Mouse (Mus musculus) retina, postnatal 1 day (tissue): ENCODE data around the gene Prr18.
"Not testable (repeated sequence)": the region's sequence is repeated elsewhere in the genome, so short reads cannot be mapped to it uniquely, and the experiment has no call there.

Experiments used
- DNase-seq: peaks from one replicate; pipeline ENCODE4 v3.0.0-alpha.2; 2012

The Prr18 gene

DNA sequence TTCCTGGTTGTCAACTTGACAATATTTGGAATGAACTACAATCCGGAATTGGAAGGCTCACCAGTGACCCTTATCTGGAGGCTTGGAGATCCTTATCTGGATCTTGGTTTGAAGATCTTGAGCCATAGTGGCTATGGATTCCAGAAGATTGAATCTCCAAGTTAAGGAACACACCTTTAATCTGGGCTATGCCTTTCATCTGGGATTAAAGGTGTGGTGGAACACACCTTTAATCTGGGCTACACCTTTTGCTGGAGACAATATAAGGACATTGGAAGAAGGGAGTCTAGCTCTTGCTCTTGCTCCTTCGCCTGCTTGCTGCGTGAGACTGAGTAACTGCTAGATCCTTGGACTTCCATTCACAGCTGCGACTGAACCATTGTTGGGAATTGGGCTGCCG is at the start of gene Prr18:
Prr18 (plus strand) TSS at position 301 of the 400 bp plus-strand sequence.
- not testable (repeated sequence) for DNase-seq

DNA sequence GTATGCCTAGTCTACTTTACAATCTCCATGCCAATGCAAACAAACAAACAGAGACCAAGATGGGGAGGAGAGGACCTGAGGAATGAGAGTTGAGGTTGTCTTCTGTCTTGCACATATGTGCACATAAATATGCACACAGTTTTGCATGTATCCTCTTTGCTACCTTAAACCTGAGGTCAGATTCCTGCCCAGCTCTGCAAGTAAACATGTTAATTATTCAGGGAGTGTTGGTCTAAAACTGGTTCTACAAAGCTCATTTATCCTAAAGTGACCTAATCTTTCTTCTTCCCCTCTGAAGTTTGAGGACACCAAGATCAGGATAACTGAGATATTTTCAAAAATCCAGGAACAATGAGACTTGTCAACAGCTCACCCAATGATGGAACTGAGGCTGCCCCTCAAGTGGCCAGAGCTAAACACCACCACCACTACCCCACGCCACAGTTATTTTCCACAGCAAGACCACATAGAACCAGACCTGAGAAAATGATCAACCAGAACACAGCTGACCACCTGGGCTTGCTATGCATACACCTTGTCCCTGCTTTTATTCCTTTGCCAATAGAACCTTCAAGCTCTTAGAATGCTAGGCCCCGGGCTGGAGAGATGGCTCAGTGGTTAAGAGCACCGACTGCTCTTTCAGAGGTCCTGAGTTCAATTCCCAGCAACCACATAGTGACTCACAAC is 47.1 kb upstream of the Prr18 start:
- DNase-seq: no peak

DNA sequence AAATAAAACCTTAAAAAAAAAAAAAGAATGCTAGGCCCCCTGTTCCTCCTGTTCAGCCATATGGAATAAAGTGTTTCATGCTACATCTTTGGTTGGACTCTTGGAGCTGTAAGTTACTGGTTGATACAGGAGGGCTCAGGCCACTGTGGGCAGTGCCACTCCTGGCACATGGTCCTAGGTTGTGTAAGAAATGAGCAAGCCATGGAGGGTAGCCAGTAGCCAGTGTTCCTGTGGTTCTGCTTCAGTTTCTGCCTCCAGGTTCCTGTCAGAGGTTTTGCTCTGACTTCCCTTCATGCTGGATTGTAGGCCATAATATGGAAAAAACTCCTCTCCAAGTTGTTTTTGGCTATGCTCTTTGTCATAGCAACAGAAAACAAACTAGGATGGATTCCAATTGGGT is 46.5 kb upstream of the Prr18 start:
- no peak for DNase-seq

DNA sequence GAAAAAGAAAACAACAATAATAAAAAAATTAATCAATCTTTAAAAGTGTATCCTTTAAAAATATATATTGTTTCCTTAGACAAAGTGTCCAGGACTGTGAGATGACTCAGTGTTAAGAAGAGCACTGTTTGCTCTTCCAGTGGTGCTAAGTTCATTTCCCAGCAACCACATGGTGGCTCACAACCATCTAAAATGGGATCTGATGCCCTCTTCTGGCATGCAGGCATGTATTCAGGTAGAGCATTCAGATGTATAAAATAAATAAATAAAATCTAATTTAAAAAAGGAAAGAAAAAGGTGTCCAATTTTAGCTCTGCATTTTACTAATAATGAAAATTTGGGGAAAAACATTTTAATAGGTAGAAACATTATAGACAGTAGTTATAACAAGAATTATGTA is 41.4 kb upstream of the Prr18 start:
- no peak for DNase-seq

DNA sequence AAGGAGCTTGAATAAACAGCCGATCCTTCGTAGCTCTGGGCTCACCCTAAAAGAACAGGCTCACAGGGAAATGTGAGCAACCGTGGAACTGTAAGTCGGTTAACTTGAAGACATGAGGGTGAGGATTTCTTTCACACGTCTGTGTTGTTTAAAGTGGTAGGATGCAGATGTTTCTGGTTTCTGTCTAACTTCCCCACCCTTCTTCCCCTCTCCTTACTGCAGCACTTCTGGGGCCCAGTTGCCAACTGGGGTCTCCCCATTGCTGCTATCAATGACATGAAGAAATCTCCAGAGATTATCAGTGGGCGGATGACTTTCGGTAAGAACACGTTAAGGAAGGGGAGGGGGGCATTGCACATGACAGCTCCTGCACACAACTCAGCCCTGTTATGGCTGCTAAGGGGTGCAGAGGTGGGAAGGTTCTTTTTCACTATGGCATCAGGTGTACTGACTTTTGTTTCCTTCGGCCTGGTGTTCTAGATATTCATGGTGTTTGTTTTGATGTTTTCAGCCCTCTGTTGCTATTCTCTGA is 40.9 kb upstream of the Prr18 start:
- no peak for DNase-seq

DNA sequence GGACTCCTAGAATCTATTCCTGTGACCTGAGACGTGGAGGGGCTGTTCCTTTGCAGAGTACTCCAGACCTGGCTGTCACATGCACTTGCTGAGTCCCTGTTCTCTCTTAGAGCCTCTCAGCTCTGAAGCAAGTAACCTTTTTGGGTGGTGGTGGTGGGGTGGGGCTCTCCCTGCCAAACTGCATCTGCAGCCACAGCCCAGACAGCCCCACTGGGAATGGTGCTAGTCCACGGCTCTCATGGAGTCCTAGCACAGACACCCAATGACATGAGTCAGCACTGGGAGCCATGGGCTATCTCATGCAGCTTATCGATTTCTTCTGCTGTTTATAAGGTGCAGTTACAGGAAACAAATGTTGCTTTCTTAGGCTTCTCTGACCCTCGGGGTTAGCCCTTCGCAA is 39.5 kb upstream of the Prr18 start:
- no peak for DNase-seq

DNA sequence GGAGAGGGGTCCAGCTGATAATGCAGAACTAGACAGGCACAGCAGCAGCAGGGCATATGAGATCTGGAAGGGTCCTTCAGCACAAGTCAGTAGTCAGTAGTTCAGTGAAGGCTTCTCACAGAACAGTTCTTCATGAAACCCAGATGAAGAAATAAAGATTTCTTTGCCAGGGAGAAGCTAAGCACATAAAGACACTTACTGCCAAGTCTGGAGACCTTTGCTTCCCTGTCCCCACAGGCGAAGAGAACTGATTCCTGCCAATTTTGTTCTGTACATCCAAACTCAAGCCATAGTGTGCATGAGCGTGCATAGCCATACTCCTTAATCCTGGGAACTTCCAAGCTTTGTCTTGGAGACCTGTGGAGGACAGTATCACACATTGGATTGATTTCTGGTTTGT is 39.0 kb upstream of the Prr18 start:
- no peak for DNase-seq

DNA sequence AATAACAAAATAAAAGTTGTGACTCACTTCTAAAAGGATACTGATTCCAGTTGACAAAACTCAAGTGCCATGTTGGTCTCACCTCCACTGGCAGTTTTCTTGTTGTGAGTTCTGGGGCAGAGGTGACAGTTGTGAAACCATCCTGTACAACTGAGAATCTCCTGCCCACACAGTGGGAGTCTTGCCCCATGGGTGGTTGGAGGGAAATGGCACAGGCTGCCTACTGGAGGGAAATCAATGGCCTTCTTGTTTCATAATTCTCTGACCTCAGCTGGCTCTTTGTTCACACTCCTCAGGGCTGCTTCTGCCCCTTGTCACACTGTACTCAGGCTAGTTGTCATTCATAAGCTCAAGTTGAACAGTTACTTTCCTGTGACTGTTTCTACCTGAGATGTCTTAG is 37.7 kb upstream of the Prr18 start:
- DNase-seq: no peak

DNA sequence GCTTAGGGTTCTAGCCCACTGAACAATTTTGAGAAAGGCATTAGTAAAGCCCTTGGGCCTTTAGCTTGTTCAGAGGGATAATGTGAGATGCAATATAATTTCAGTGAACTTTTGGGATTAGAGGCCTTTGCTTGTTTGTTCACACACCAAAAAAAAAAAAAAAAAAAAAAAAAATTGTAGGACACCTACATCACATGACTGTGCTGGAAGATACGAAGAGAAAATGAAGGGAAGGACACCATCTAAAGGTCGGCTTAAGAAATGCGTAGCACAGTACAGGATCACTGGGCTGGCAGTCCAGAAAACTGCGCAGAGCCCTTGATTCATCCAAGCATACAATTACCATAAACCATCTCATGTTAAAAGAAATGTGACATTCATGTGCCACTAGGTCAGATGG is 35.7 kb upstream of the Prr18 start:
- no peak for DNase-seq

DNA sequence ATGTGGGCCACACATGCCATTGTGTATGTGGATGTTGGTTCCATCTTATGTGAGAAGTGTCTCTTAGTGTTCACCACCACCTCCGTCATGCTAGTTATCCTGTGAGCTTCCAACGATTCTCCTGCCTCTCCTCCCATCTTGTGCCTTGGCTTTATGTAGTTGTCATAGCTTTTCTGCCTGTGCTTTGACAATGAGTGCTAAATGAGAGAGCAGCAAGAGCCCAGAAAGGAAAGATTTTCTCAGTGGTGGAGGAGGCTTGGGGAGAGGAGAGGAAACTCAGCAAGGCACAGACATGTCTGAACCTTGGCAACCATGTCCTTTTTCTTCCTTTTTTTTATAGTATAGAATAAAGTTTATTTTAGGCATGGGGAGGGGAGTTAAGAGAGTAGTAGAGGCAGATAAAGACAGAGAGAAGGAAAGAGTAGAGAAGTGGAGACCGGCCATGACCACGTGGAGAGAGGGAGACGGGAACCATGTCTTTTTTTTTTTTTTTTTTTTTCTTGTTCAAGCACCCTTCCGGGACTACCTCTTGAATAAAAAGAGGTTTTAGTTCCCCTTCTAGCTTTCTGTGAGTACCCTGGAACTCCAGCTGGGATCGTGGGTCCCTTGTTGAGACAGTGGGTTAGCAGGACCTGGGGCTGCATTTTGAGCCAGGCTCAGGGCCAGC is 34.4 kb upstream of the Prr18 start:
- DNase-seq: no peak

DNA sequence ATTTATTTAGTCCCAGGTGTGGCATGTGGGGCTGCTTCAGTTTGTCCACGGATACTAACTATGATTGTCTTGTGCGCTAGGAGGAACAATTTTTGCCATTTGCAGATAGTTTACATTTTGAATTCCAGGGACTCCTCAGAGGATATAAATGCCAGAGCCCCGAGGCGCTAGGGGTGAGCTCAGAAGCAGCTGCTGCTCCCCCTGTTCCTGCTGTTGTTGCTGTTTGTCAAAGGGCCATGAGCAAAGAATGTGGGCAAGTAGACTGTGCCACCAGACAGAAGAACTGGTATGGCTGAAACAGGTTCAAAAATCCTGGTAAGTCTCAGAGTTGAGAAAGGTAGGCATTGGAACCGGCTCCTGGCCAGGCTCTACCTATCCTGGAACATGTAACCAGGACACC is 33.6 kb upstream of the Prr18 start:
- no peak for DNase-seq

DNA sequence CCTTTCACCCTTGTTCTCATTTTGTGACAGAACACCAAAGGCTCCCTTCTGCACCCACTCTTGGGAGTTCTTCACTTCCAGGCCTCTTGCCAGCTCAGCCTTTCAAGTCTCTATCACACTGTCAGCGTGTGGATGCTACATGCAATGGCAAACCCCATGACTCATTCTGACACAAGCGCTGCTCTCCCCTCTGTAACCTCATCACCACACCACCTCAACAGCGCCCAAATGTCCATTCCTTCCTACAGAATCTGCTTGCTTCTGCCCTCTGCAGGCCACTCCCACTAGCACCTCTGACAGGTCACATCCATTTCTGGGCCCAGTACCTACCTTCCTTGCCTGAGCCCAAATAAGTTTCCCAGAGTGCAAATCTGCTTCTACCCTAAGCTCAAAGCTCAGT is 31.5 kb upstream of the Prr18 start:
- peak; percentile 13 for DNase-seq

DNA sequence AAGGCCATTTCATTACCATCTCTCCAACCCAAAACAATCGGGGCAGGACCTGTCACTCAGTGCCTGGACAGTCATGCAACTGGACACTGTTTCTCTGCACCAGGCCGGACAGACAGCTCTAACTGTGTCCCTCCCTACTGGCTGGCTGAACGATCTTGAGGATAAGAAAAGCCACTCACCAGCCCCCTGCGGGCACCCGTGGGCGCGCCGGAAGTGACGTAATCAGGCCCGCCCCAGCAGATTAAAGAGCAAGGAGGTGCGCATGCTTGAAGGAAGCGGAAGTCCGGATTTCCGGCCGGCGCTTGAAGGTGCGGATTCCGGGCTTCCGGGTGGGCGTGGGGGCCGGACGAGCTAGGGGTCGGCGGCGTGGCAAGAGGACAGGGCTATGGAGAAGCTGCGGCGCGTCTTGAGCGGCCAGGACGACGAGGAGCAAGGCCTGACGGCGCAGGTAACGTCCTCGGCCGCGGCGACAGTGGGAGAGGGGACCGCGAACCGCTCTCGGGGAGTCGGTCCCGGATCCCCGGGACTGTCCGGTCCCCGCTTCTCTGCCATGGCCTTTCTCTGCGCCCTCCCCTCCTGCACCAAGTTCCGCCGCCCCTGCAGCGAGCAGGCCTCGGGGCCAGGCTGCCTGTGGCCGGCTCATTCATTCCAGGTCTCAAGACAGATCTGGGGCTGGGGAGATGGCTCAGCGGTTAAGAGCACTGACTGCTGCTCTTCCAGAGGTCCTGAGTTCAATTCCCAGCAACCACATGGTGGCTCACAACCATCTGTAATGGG is 26.2 kb upstream of the Prr18 start, which contains the start of gene Sft2d1:
Sft2d1 (plus strand) TSS at position 265 of the 777 bp plus-strand sequence.
- peak; percentile 98 for DNase-seq

DNA sequence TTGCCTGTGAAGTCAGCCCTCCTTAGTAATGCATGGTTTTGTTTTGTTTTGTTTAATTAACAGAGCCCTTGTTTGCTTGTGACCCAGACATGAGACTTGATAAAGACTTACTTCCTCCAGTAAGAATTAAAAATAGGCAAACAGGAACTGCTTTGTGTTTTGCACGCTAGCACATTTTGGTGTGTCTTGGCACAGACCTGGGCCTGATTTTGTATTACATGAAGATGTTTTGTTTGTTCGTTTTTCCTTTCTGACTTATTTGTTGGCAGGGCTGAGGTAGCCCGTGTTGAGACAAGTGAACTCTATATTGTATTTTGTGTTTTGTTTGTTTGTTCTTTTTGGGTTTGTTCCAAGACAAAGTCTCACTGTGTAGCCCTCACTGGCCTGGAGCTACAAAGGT is 25.5 kb upstream of the Prr18 start:
- no peak for DNase-seq

DNA sequence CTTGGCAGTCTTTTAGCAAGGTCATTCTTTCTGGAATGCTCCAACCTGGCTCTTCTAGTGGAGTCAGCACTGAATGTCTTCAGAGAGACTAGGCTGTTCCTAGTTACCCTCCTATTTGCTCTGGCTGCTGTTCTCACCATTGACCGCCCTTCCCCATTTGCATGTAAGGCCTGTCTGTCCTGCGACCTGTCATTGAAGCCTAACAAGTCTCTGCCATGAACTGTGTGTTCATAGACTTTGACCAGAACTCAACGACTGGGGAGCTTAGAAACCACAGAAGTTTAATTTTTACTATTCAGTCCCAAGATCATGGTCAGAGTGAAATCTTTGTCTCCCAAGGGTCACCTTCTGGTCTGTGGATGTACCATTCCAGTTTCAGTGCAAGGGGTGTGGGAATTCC is 23.3 kb upstream of the Prr18 start:
- no peak for DNase-seq

DNA sequence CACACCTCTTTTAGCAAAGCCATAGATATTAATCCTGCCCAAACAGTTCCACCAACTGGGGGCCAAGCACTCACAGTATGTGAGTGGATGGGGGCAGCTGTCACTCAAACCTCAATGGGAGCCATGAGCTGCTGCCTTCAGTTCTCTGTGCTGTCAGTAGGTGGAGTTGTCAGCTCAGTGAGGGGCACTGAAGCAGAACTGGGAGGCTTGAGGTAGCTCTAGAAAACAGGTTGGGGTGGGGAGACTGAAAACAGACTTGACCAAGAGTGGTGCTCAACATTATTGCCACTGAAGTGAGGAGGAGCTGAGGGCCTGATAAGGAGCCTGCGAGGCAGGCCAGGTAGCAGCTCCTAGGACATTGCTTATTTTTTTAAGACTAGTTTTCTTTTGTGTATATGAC is 21.0 kb upstream of the Prr18 start:
- peak; percentile 39 for DNase-seq

DNA sequence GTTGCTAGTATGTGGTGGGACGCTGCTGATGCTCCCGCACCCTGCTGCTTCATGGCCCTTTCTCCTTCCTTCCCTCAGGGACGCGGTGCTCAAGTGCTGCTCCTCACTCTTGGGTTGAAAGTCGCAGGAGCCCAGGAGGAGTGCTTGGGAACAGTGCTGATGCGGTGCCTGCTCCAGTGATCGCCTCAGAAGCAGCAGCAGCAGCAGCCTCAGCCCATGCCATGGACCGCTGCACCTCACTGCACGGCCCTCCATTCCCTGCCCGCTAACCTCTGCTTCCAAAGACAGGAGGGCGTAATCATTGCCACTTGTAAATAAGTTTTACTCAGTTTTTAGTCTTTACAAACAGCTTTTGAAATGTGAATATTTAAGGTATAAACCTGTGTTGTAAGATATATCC is 10.4 kb upstream of the Prr18 start:
- DNase-seq: not testable (repeated sequence)

DNA sequence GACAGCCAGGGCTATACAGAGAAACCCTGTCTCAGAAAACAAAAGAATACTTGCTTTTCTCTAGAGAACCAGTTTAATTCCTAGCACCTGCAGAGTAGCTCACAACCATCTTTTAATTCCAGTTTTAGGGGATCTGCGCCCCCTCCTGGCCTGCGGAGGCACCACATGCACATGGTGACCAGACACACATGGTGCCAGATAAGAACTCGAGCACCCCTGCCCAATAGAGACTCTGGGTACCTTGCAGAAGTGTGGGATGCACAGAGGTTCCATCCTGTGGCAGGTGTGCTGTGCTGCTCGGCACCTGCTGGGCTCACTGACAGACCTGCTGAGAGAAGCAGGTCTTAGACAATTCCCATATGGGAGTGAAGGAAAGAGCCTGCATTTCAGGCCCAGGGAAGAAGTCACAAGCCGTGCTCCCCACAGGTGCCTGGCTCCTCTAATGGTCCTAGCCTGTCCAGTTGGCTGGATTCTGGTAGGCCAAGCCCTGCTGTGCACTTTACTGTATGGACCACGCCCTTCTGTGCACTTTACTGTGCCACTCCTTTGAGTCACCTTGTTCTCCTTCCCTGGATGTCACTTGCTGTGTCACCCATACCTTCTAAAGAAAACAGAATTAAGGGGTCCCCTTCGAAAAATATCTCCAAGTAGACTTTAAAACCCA is 8.6 kb upstream of the Prr18 start:
- no peak for DNase-seq

DNA sequence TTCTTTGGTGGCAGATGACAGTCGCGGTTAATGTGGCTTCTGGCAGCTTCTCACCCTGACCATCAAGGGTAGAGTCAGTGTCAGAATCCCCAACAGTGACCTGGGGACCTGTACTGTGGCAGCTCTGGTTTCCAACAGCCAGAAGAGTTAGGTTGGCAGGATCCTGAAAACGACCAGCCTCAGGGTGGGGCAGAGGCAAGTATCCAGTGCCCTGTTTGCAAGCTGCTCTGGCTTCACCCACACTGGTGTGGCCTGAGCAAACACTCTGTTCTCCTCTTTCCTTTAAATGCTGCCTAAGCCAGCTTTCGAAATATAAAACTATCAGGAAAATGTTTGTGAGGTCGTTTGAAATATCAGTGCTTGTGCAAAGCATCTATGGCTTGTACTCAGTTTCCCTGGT is 6.7 kb upstream of the Prr18 start:
- no peak for DNase-seq

DNA sequence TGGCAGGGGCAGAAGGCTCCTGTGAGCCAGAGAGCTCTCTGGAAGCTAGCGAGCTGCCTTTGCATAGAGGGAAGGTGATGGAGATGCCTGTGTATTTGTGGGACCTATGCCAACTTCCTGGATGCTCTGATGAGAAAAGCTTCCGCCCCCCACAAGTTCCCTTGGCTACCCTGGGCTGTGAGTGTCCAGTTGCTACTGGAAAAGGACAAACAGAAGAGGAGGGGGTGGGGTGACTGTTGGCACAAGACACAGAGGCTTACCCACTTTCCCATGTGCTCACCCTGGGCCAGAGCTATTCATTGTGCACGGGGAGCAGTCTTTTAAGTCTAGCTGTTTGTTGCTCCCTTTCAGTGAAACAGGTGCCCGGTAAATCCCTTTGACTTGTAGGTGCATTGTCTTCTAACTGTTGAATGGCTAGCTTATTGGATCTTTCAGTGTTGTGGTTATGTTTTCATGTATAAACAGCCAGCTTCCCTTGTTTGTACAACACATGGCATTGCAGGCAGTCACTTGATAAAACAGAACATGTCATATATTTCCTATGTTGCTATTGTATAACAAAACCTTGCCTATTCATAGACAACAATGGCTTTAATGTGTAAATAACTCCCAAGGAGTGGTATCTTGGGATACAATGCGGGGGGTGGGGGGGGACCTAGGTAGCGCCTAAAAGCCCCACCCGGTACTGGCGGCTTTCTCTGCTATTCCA is 2.6 kb downstream of the Prr18 start:
- DNase-seq: peak; percentile 57

DNA sequence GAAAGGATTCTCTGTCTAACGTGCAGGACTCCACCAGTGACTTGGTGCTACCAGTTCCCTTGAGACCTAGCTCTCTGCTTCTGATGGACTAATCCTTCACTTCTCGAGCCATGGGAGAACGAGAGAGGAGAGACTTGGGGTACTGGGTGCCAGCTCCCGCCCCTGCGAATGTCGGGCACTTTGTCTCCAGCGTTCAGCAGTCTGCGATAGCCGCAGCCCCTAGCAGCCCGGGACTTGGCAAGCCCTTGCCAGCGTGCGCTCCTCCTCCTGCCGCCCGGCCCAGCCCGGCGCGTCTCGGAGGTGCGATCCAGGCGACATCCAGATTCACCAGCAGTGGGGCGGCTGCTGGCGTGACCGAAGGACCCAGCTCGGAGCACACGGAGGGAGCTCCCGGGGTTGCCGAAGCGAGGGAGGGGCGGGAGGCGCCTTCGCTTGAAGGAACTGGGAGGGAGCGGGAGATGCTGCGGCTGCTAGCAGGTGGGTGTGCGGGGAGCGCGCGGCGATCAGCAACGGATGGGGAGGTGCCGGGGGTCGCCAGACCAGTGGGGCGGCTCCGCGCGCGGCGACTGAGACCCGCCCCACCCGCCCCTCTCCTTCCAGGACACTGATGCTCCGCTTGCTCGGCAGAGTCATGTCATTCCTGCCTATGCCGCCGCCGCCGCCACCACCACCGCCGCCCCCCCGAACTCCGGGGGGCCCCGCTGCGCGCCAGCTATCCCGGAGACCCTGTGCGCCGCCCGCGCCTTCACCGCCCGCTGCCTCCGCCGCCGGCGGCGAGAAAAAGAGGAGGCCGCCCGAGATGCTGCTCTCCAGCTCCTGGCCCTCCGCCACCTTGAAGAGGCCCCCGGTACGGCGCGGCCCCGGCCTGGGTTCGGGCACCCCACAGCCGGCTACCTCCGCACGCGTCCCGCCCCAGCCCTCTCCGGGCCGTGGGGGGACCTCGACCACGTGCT is 3.4 kb downstream of the Prr18 start:
- peak; percentile 67 for DNase-seq
